Mouse (Mus musculus) lung, embryonic 14.5 days (tissue): ENCODE results near the gene Trrap. TPM values are rescaled to one million over a fixed set of nuclear protein-coding genes. Genes with fewer than 3 reads are reported as not detected.

ENCODE experiments used
- ATAC-seq: fragments of 200-750 bp; cut with Nextera tagmentation; 2 replicates; pipeline ENCODE4 v1.8.0; 2017; ENCODE audit warnings: mild to moderate bottlenecking, moderate TSS enrichment, moderate library complexity; ENCODE audit not compliant: insufficient read depth
- DNase-seq: peaks from one replicate; pipeline ENCODE4 v3.0.0-alpha.2; 2015
- H3K27ac ChIP-seq: fragments of 300-500 bp; sonication (generic); 2 replicates; pipeline ENCODE4 v1.5.1; 2014; ENCODE audit warnings: low read depth, mild to moderate bottlenecking, moderate library complexity
- H3K27me3 ChIP-seq: fragments of 300-500 bp; sonication (generic); 2 replicates; pipeline ENCODE4 v1.6.1; 2014; ENCODE audit warnings: low read length, control low read depth; ENCODE audit not compliant: insufficient read depth
- H3K36me3 ChIP-seq: fragments of 300-500 bp; sonication (generic); 2 replicates; pipeline ENCODE4 v1.6.1; 2014; ENCODE audit warnings: control low read depth; ENCODE audit not compliant: insufficient read depth
- H3K4me1 ChIP-seq: fragments of 300-500 bp; sonication (generic); 2 replicates; pipeline ENCODE4 v1.6.1; 2014; ENCODE audit warnings: antibody characterized with exemption, control low read depth; ENCODE audit not compliant: insufficient read depth
- H3K4me2 ChIP-seq: fragments of 300-500 bp; sonication (generic); 2 replicates; pipeline ENCODE4 v1.6.1; 2014; ENCODE audit warnings: mild to moderate bottlenecking
- H3K4me3 ChIP-seq: fragments of 300-500 bp; sonication (generic); 2 replicates; pipeline ENCODE4 v1.5.1; 2014; ENCODE audit warnings: low read depth, low read length
- H3K9ac ChIP-seq: fragments of 300-500 bp; sonication (generic); 2 replicates; pipeline ENCODE4 v1.6.1; 2014
- H3K9me3 ChIP-seq: fragments of 300-500 bp; sonication (generic); 2 replicates; pipeline ENCODE4 v1.6.1; 2016; ENCODE audit warnings: low read depth, low read length, control low read depth
- CTCF ChIP-seq: IDR thresholded peaks from 2 replicates; pipeline ENCODE4 v1.5.1; 2016; ENCODE audit warnings: antibody characterized with exemption, low read depth
- WGBS: fragments of 180-500 bp; shearing (Covaris S2); extraction: QIAGEN DNeasy Blood & Tissue Kit; methylation state at CpG from one replicate; pipeline ENCODE4 v1.1.7; 2014; 5-methylcytosine and 5-hydroxymethylcytosine counted together
- polyA plus RNA-seq: library from polyadenylated mRNA; unstranded; fragments of >200 nt; fragmentation: Nextera tagmentation; extraction: Ambion mirVana; gene quantifications from 2 replicates; pipeline ENCODE4 v1.2.1, GENCODE M21; 2014

The Trrap gene
- polyA plus RNA-seq, 1 experiment from 2014 or later = 97.4 TPM

DNA sequence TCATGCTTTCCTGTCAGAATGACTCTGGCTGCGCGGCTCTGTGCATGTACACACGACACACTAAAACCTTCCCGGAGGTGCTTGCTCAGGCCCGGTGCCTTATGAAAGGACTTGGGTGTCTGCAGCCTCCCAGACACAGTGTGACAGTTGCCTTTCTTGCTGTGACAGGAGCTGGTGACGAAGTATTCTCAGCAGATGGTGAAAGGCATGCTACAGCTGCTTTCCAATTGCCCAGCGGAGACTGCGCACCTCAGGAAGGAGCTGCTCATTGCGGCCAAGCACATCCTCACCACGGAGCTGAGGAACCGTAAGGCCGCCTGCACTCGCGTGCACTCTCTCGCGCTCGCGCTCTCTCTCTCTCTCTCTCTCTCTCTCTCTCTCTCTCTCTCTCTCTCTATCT is 18.9 kb downstream of the Trrap start:
- Histone ChIP-seq H3K4me2 (no peak overlapping the region), H3K4me1 (no peaks in the 10 kb centered on the region), H3K9me3 (no peaks in the 10 kb centered on the region), H3K36me3 (peaks cover 100% of the 10 kb centered on the region), H3K27me3 (no peaks in the 10 kb centered on the region), H3K9ac (no peak overlapping the region), H3K27ac (no peak overlapping the region), H3K4me3 (no peak overlapping the region)
- no peak for DNase-seq
- 96% methylated on average over 18 of the region's 18 CpGs for WGBS
- no peak for TF ChIP-seq CTCF
- ATAC-seq = no peak

DNA sequence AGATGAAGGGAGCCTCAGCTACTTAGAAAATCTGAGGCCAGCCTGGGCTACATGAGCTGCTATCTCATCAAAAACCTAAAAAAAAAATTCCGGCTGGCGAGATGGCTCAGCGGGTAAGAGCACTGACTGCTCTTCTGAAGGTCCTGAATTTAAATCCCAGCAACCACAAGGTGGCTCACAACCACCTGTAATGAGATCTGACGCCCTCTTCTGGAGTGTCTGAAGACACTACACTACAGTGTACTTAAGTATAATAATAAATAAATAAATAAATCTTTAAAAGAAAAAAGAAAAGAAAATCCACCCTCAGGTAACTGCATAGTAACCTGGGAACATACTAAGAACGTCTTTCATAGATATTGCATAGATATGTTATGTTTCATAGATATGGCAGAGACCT is 25.8 kb downstream of the Trrap start:
- Histone ChIP-seq H3K4me1 (no peaks in the 10 kb centered on the region), H3K9me3 (no peaks in the 10 kb centered on the region), H3K4me2 (no peak overlapping the region), H3K27me3 (no peaks in the 10 kb centered on the region), H3K36me3 (peaks cover 100% of the 10 kb centered on the region), H3K27ac (no peak overlapping the region), H3K9ac (no peak overlapping the region), H3K4me3 (no peak overlapping the region)
- 79% methylated on average over 5 of the region's 5 CpGs for WGBS
- ATAC-seq (no peak), DNase-seq (no peak)
- no peak for TF ChIP-seq CTCF

- H3K9ac ChIP-seq = no peak overlapping the region
- TF ChIP-seq CTCF = peak; percentile 77
- H3K27ac ChIP-seq = no peak overlapping the region
- H3K36me3 ChIP-seq = peaks cover 99% of the 10 kb centered on the region
- no peaks in the 10 kb centered on the region for H3K4me1 ChIP-seq
- H3K4me3 ChIP-seq = no peak overlapping the region
- WGBS = 66% methylated on average over 6 of the region's 6 CpGs
- DNase-seq (peak; percentile 47), ATAC-seq (peak; percentile 52)
- H3K27me3 ChIP-seq = no peaks in the 10 kb centered on the region
- H3K4me2 ChIP-seq = no peak overlapping the region
- no peaks in the 10 kb centered on the region for H3K9me3 ChIP-seq
Observed at GRCm38 (mm10) chr5:144794687-144795086, 27.2 kb downstream of the Trrap start.

DNA sequence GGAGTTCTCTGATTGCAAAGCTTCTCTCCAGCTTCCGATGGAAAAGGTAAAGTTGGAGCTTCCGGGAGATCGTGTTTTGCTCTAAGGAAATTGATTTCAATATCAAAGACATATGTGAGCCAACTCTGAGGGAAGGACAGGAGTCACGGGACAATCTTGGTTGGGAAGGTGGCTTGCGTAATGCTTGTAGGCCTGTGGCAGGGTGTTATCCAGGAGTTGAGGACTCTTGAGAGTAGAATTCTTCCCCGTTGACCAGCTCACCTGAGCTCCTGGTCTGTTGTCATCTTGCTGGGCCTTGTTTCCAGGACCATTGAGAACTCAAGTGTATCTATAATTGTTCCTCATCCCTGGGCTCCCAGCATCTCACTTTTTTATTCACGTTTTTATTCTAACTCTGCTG is 29.6 kb downstream of the Trrap start:
- no peaks in the 10 kb centered on the region for H3K9me3 ChIP-seq
- H3K36me3 ChIP-seq = peaks cover 99% of the 10 kb centered on the region
- H3K4me2 ChIP-seq = no peak overlapping the region
- H3K9ac ChIP-seq = no peak overlapping the region
- no peaks in the 10 kb centered on the region for H3K4me1 ChIP-seq
- 90% methylated on average over 7 of the region's 7 CpGs for WGBS
- H3K27me3 ChIP-seq = no peaks in the 10 kb centered on the region
- no peak for ATAC-seq
- no peak for DNase-seq
- TF ChIP-seq CTCF = no peak
- no peak overlapping the region for H3K27ac ChIP-seq
- no peak overlapping the region for H3K4me3 ChIP-seq

- Histone ChIP-seq H3K27me3 (no peaks in the 10 kb centered on the region), H3K4me2 (no peak overlapping the region), H3K9me3 (no peaks in the 10 kb centered on the region), H3K4me3 (no peak overlapping the region), H3K27ac (no peak overlapping the region), H3K36me3 (peaks cover 96% of the 10 kb centered on the region), H3K4me1 (no peaks in the 10 kb centered on the region), H3K9ac (no peak overlapping the region)
- WGBS = 89% methylated on average over 8 of the region's 8 CpGs
- no peak for TF ChIP-seq CTCF
- no peak for ATAC-seq
- DNase-seq = no peak
Observed at GRCm38 (mm10) chr5:144803066-144803465, 35.5 kb downstream of the Trrap start.

- DNase-seq (no peak), ATAC-seq (no peak)
- Histone ChIP-seq H3K9ac (no peak overlapping the region), H3K27me3 (no peaks in the 10 kb centered on the region), H3K4me2 (no peak overlapping the region), H3K36me3 (peaks cover 97% of the 10 kb centered on the region), H3K4me1 (no peaks in the 10 kb centered on the region), H3K4me3 (no peak overlapping the region), H3K9me3 (no peaks in the 10 kb centered on the region), H3K27ac (no peak overlapping the region)
- TF ChIP-seq CTCF = no peak
- WGBS = 86% methylated on average over 7 of the region's 7 CpGs
Observed at GRCm38 (mm10) chr5:144804181-144804580, 36.6 kb downstream of the Trrap start.

GRCm38 (mm10) chr5:144806931-144807330 is 39.4 kb downstream of the Trrap start:
- no peak for DNase-seq
- no peak overlapping the region for H3K4me2 ChIP-seq
- no peak overlapping the region for H3K27ac ChIP-seq
- WGBS = 93% methylated on average over 10 of the region's 10 CpGs
- no peak overlapping the region for H3K4me3 ChIP-seq
- ATAC-seq = no peak
- no peaks in the 10 kb centered on the region for H3K9me3 ChIP-seq
- no peaks in the 10 kb centered on the region for H3K27me3 ChIP-seq
- no peaks in the 10 kb centered on the region for H3K4me1 ChIP-seq
- no peak overlapping the region for H3K9ac ChIP-seq
- peaks cover 97% of the 10 kb centered on the region for H3K36me3 ChIP-seq
- no peak for TF ChIP-seq CTCF
